Mouse (Mus musculus): ENCODE measurements around the gene Art4. TPM values are rescaled to one million over a fixed set of nuclear protein-coding genes. Genes with fewer than 3 reads are reported as not detected.

The Art4 gene
- total and polyA plus RNA-seq, 3 experiments: 1.7 to 30.5 (median 27.8) TPM

DNA sequence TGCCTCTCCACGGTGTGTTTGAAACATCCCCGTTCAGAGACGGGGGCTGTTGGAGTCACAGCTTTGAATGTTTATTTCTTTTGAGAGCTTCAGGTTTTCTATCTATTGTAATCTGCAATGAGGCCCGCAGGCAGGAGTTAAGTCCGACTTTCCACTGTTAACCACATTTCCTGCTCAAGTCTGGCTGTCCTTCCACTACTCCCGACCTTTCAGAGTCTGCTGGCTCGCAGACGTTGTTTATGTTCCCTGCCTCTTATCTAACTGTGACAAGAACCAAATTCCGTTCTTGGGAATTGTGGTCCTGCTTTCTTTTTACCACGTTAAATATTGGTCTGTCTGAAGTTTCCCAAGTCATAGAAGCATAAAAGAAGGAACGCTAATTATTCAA lies 334 bp upstream of the Art4 start:
- H3K4me1 ChIP-seq (ENCODE audit: insufficient read depth, low read depth, low read length): peaks cover 65% of the 10 kb centered on the region
- ATAC-seq (ENCODE audit: extremely low read depth, insufficient number of reproducible peaks, low FRiP score, poor library complexity, severe bottlenecking) (no peak; the same call in 1 of the 2 replicates), DNase-seq (ENCODE audit: low spot score) (no peak)
- no peaks in the 10 kb centered on the region for H3K9me3 ChIP-seq (replicated peaks)
- H3K4me3 ChIP-seq (ENCODE audit: low read depth, low read length): peak overlapping the region; percentile 72
- TF ChIP-seq GATA2 (IDR thresholded peaks at IDR 0.05; ENCODE audit: borderline replicate concordance, low read depth, low read length): no peak
- TF ChIP-seq TAL1 (conservative IDR thresholded peaks at IDR 0.05; ENCODE audit: low read depth, low read length): no peak
- no peak for TF ChIP-seq POLR2AphosphoS5 (IDR thresholded peaks at IDR 0.05; ENCODE audit: insufficient replicate concordance, low read depth, low read length)
- no peak for TF ChIP-seq CTCF (IDR thresholded peaks at IDR 0.05; ENCODE audit: low read depth, low read length)
- H3K27me3 ChIP-seq (ENCODE audit: insufficient read depth, low read length): no peaks in the 10 kb centered on the region
- peaks cover 11% of the 10 kb centered on the region for H3K36me3 ChIP-seq (replicated peaks)

DNA sequence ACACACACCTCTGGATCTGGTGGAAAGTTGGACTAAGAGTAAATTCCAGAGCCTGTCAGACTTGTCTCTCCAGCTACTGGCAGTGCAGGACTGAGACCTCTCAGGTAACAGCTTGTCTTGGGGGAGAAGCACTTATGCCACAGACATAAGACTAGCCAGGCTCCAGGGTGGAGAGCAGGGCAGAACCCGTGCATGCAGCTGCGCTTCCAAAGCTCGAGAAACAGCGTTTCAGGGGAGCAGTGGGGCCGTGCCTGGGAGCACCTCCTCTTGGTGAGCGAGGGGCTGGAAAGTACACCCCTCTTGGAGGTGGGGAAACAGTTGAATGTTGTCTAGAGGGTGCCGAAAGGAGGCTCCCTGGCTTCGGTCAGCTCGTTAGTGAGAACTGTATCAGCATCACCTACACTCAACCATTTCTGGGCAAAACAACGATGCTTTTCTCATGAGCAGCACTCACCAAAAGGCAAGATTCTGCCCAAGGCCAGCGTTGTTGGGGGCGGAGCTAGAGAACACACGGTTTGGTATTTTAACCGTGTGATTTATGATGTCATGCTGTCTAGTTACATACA lies 1.4 kb downstream of the Art4 start:
- ATAC-seq (ENCODE audit: extremely low read depth, insufficient number of reproducible peaks, low FRiP score, poor library complexity, severe bottlenecking) (peak; percentile 24), DNase-seq (ENCODE audit: low spot score) (peak; percentile 24)

DNA sequence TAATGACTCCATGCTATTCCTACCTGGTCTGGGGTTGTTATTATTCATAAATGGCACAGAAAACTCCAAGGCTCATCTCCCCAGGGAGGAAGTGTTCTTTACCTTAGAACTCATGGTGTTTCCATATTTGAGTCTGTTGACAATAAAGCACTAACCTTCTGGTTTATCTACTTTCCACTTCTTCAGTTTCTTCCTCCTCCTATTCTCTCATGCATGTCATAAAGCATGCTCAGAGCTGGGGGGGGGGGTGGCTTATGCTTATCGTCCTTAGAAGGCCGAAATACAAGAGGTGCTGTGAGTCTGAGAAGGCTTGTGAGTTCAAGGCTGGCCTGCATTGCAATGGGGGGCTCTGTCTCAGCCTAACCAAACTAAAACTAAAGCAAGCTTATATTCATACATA lies 2.4 kb downstream of the Art4 start:
- no peak for ATAC-seq (ENCODE audit: extremely low read depth, insufficient number of reproducible peaks, low FRiP score, poor library complexity, severe bottlenecking)
- Histone ChIP-seq H3K27me3 (ENCODE audit: insufficient read depth, low read length) (no peaks in the 10 kb centered on the region), H3K4me3 (ENCODE audit: low read depth, low read length) (peak overlapping the region; percentile 69; the same call in 1 of the 2 replicates), H3K36me3 (replicated peaks) (peaks cover 28% of the 10 kb centered on the region), H3K4me1 (ENCODE audit: insufficient read depth, low read depth, low read length) (peaks cover 65% of the 10 kb centered on the region), H3K9me3 (replicated peaks) (no peaks in the 10 kb centered on the region)
- no peak for DNase-seq (ENCODE audit: low spot score)
- TF ChIP-seq POLR2AphosphoS5 (IDR thresholded peaks at IDR 0.05; ENCODE audit: insufficient replicate concordance, low read depth, low read length) (no peak), GATA2 (IDR thresholded peaks at IDR 0.05; ENCODE audit: borderline replicate concordance, low read depth, low read length) (no peak), TAL1 (conservative IDR thresholded peaks at IDR 0.05; ENCODE audit: low read depth, low read length) (no peak), CTCF (IDR thresholded peaks at IDR 0.05; ENCODE audit: low read depth, low read length) (no peak), GATA1 (IDR thresholded peaks at IDR 0.05; ENCODE audit: borderline replicate concordance, low read length) (no peak)

More for the DNA sequence above, 1.4 kb downstream of the Art4 start:
- Histone ChIP-seq H3K27me3 (ENCODE audit: insufficient read depth, low read length) (no peaks in the 10 kb centered on the region), H3K9me3 (replicated peaks) (no peaks in the 10 kb centered on the region), H3K4me1 (ENCODE audit: insufficient read depth, low read depth, low read length) (peaks cover 71% of the 10 kb centered on the region), H3K4me3 (ENCODE audit: low read depth, low read length) (peak overlapping the region; percentile 69), H3K36me3 (replicated peaks) (peaks cover 21% of the 10 kb centered on the region)
- TF ChIP-seq TAL1 (conservative IDR thresholded peaks at IDR 0.05; ENCODE audit: low read depth, low read length) (no peak), CTCF (IDR thresholded peaks at IDR 0.05; ENCODE audit: low read depth, low read length) (peak; percentile 38)

DNA sequence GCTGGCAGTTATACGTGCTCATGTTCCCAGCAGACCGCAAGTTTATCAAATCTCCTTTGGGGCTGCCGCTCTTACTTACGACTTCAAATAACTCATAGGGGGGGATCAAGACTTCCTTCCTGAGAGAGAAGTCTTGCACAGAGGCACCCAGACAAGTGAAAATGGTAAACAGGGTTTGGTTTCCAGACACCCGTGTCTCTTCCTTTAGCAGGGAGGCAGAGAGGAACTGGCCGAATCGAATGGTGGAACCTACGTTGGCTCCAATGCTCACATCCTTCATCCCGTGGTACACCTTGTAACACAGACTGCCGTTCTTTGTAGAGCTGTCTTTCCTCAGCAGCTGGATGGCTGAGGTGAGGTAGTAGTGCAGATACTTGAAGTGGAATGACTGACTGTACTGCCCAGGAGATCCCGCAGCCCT lies 3.2 kb downstream of the Art4 start:
- Histone ChIP-seq H3K27me3 (ENCODE audit: insufficient read depth, low read length) (no peaks in the 10 kb centered on the region), H3K9me3 (replicated peaks) (no peaks in the 10 kb centered on the region), H3K36me3 (replicated peaks) (peaks cover 36% of the 10 kb centered on the region), H3K4me1 (ENCODE audit: insufficient read depth, low read depth, low read length) (peaks cover 62% of the 10 kb centered on the region), H3K4me3 (ENCODE audit: low read depth, low read length) (peak overlapping the region; percentile 33; the same call in 1 of the 2 replicates)
- TF ChIP-seq GATA1 (IDR thresholded peaks at IDR 0.05; ENCODE audit: borderline replicate concordance, low read length) (no peak), POLR2AphosphoS5 (IDR thresholded peaks at IDR 0.05; ENCODE audit: insufficient replicate concordance, low read depth, low read length) (no peak)
- no peak for ATAC-seq (ENCODE audit: extremely low read depth, insufficient number of reproducible peaks, low FRiP score, poor library complexity, severe bottlenecking)
- no peak for DNase-seq (ENCODE audit: low spot score)

DNA sequence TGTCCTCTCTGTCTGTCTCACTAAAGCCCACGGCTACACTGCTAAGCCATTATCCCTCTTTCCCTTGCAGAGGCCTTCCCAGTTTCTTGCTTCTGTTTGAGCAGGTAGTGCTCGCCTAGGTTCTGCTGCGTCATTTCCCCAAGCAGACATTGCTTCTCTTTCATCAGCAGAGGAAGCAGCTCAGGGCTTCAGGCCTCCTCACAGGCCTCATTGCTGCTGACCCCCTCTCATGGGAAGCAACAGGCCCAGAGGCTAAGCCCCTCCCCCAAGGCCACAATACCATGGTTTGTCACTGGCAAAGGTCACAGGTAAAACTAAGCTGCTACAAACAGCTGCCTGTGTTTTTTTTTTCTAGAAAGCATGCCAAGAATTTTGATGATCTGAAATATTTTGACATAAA lies 4.8 kb downstream of the Art4 start:
- ATAC-seq (ENCODE audit: extremely low read depth, insufficient number of reproducible peaks, low FRiP score, poor library complexity, severe bottlenecking): no peak
- no peak for DNase-seq (ENCODE audit: low spot score)
- peaks cover 51% of the 10 kb centered on the region for H3K36me3 ChIP-seq (replicated peaks)
- TF ChIP-seq GATA2 (IDR thresholded peaks at IDR 0.05; ENCODE audit: borderline replicate concordance, low read depth, low read length): no peak
- no peak for TF ChIP-seq POLR2AphosphoS5 (IDR thresholded peaks at IDR 0.05; ENCODE audit: insufficient replicate concordance, low read depth, low read length)
- no peak for TF ChIP-seq CTCF (IDR thresholded peaks at IDR 0.05; ENCODE audit: low read depth, low read length)
- no peak for TF ChIP-seq GATA1 (IDR thresholded peaks at IDR 0.05; ENCODE audit: borderline replicate concordance, low read length)
- TF ChIP-seq TAL1 (conservative IDR thresholded peaks at IDR 0.05; ENCODE audit: low read depth, low read length): no peak
- H3K4me3 ChIP-seq (ENCODE audit: low read depth, low read length): peak overlapping the region; percentile 5; the same call in 1 of the 2 replicates
- no peaks in the 10 kb centered on the region for H3K27me3 ChIP-seq (ENCODE audit: insufficient read depth, low read length)
- no peaks in the 10 kb centered on the region for H3K9me3 ChIP-seq (replicated peaks)
- peaks cover 59% of the 10 kb centered on the region for H3K4me1 ChIP-seq (ENCODE audit: insufficient read depth, low read depth, low read length)

DNA sequence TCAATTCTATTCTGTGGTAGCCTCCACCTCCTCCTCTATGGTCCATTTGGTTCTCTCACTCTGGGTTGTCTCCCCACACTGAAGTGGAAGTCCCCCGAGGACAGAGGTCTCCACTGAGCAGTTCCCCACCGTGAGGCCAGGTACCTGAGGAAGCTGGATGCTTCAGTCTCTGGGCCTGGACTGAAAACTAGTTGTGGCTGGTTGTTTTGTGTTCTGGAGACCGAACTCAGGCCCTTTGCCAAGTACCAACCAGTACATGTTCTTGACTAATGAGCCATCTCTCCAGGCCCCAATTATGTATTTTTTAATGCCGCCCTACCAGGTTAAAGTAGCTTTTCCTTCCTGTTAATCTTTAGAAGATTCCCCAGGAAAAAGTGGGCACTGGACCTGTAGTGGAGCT lies 5.2 kb downstream of the Art4 start:
- peaks cover 55% of the 10 kb centered on the region for H3K36me3 ChIP-seq (replicated peaks)
- no peak for ATAC-seq (ENCODE audit: extremely low read depth, insufficient number of reproducible peaks, low FRiP score, poor library complexity, severe bottlenecking)
- H3K4me1 ChIP-seq (ENCODE audit: insufficient read depth, low read depth, low read length): peaks cover 56% of the 10 kb centered on the region

DNA sequence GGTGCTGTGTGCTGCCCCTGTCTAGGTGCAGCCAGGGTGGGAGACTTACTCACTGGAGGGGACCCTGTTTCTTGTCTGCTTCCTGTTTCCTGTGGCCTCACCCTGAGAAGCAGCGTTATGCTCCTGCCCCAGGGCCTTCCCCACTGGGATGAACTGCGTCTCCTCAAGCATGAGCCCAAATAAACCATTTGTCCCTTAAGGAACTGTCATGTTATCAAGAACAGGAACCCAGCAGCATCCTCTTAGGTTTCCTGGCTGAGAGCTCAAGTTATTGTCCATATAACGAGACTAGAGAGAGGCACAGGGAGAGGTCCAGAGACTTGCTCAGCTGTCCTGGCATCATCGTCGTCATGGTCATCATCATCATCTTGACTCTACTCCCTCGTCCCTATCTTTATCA lies 7.3 kb downstream of the Art4 start:
- TF ChIP-seq GATA1 (IDR thresholded peaks at IDR 0.05; ENCODE audit: borderline replicate concordance, low read length) (no peak), POLR2AphosphoS5 (IDR thresholded peaks at IDR 0.05; ENCODE audit: insufficient replicate concordance, low read depth, low read length) (no peak), TAL1 (conservative IDR thresholded peaks at IDR 0.05; ENCODE audit: low read depth, low read length) (no peak), CTCF (IDR thresholded peaks at IDR 0.05; ENCODE audit: low read depth, low read length) (no peak), GATA2 (IDR thresholded peaks at IDR 0.05; ENCODE audit: borderline replicate concordance, low read depth, low read length) (no peak)
- H3K4me1 ChIP-seq (ENCODE audit: insufficient read depth, low read depth, low read length): peaks cover 41% of the 10 kb centered on the region
- no peak for DNase-seq (ENCODE audit: low spot score)
- peaks cover 60% of the 10 kb centered on the region for H3K36me3 ChIP-seq (replicated peaks)
- H3K27me3 ChIP-seq (ENCODE audit: insufficient read depth, low read length): no peaks in the 10 kb centered on the region
- no peaks in the 10 kb centered on the region for H3K9me3 ChIP-seq (replicated peaks)
- ATAC-seq (ENCODE audit: extremely low read depth, insufficient number of reproducible peaks, low FRiP score, poor library complexity, severe bottlenecking): no peak
- no peak overlapping the region for H3K4me3 ChIP-seq (ENCODE audit: low read depth, low read length)

More for the DNA sequence above, 5.2 kb downstream of the Art4 start:
- DNase-seq (ENCODE audit: low spot score): no peak
- no peak for TF ChIP-seq CTCF (IDR thresholded peaks at IDR 0.05; ENCODE audit: low read depth, low read length)
- Histone ChIP-seq H3K9me3 (replicated peaks) (no peaks in the 10 kb centered on the region), H3K27me3 (ENCODE audit: insufficient read depth, low read length) (no peaks in the 10 kb centered on the region), H3K4me3 (ENCODE audit: low read depth, low read length) (no peak overlapping the region)

All from G1E (cell line).